Mouse (Mus musculus): Measurements from ENCODE around the gene Prp2. TPM values are rescaled to one million over a fixed set of nuclear protein-coding genes. Genes with fewer than 3 reads are reported as not detected.
"Not testable (repeated sequence)": the region's sequence is repeated elsewhere in the genome, so short reads cannot be mapped to it uniquely, and the experiment has no call there.

Prp2 gene
- total RNA-seq (2021), result not detected
- long read RNA-seq, experiment 1, result 0 reads
- long read RNA-seq, experiment 2, result 0 reads

DNA sequence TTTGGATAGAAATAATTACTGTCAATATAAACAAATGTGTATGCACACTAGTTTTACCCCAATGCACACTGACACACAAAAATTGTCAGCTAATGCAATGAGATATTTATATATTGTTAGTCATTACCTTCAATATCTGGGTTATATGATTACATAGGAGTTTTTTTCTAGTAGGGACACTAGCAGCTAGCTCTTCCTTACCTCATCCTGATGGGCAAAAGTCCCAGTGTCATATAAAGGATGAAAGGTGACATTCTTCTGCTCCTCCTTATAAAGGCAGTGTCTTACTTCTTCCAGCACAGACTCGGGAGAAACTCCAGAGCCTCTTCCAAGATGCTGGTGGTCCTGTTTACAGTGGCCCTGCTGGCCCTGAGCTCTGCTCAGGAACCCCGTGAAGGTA lies at the start of gene Prp2:
Prp2 (plus strand) TSS at position 301 of the 400 bp plus-strand sequence.
- DNase-seq (ENCODE audit: low spot score in 2 of 2), result not testable (repeated sequence)

DNA sequence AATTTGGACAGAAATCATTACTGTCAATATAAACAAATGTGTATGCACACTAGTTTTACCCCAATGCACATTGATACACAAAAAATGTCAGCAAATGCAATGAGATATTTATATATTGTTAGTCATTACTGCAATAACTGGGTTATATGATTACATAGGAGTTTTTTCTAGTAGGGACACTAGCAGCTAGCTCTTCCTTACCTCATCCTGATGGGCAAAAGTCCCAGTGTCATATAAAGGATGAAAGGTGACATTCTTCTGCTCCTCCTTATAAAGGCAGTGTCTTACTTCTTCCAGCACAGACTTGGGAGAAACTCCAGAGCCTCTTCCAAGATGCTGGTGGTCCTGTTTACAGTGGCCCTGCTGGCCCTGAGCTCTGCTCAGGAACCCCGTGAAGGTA lies 26.2 kb upstream of the Prp2 start, which contains the start of gene Prh1:
Prh1 (plus strand) TSS at position 301 of the 400 bp plus-strand sequence.
- DNase-seq (ENCODE audit: low spot score in 2 of 2), result not testable (repeated sequence)

DNA sequence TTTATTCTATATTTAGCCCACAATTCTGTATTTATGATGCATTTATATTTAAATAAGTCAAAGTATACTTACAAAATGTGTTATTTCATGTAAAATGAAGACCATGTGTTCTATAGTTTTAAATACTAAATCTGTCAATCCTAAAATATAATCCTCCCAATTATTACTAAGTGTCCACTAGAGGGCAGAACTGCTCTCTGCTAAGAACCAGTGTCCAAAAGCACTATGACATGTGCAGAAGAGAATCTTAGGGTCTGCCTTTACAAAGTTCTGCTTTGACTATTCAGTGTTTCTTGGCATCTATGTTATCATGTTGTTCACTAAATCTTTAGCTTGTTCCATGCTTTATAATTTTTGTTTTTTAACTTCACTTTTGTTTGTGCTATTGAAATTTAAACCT lies 53.7 kb downstream of the Prp2 start:
- no peak for DNase-seq (ENCODE audit: low spot score in 2 of 2)

Other genes starting within 250 kb of the Prp2 start
- gene Gm8882, start 231.8 kb upstream of the Prp2 start, total RNA-seq (2021), result not detected
- gene Prh1, start 26.1 kb upstream of the Prp2 start, total RNA-seq (2021), result not detected
- gene A630073D07Rik, start 55.6 kb downstream of the Prp2 start, total RNA-seq (2021), result not detected
- gene Tas2r120, start 61.0 kb downstream of the Prp2 start, total RNA-seq (2021), result not detected
- gene Tas2r121, start 105.1 kb downstream of the Prp2 start, total RNA-seq (2021), result not detected
- gene Tas2r122, start 116.0 kb downstream of the Prp2 start, total RNA-seq (2021), result not detected
- not detected for gene Tas2r115, start 142.1 kb downstream of the Prp2 start, total RNA-seq (2021)
- gene Tas2r124, start 158.8 kb downstream of the Prp2 start, total RNA-seq (2021), result not detected
- not detected for gene Tas2r102, start 166.2 kb downstream of the Prp2 start, total RNA-seq (2021)
- gene Tas2r136, start 182.2 kb downstream of the Prp2 start, total RNA-seq (2021), result not detected
- not detected for gene Tas2r117, start 206.9 kb downstream of the Prp2 start, total RNA-seq (2021)